Mouse (Mus musculus) forebrain, embryonic 14.5 days (tissue): ENCODE measurements around the gene Rgs3. TPM values are rescaled to one million over a fixed set of nuclear protein-coding genes. Genes with fewer than 3 reads are reported as not detected.

ENCODE experiments used
- ATAC-seq: fragments of 200-750 bp; cut with Nextera tagmentation; 2 replicates; pipeline ENCODE4 v1.8.0; 2017; ENCODE audit warnings: mild to moderate bottlenecking, moderate library complexity
- DNase-seq: peaks from one replicate; pipeline ENCODE4 v3.0.0-alpha.2; 2015; ENCODE audit warnings: low spot score
- H3K27ac ChIP-seq: fragments of 300-500 bp; sonication (generic); 2 replicates; pipeline ENCODE4 v1.5.1; 2014; ENCODE audit warnings: low read depth, mild to moderate bottlenecking, control low read depth, low read length, moderate library complexity
- H3K27me3 ChIP-seq: fragments of 300-500 bp; sonication (generic); replicated peaks from 2 replicates; pipeline ENCODE4 v1.6.1; 2014; ENCODE audit warnings: low read length, control low read depth, mixed read lengths; ENCODE audit not compliant: control insufficient read depth, insufficient read depth
- H3K36me3 ChIP-seq: fragments of 300-500 bp; sonication (generic); 2 replicates; pipeline ENCODE4 v1.6.1; 2014; ENCODE audit warnings: low read length, control low read depth; ENCODE audit not compliant: control insufficient read depth, insufficient read depth
- H3K4me1 ChIP-seq: fragments of 300-500 bp; sonication (generic); 2 replicates; pipeline ENCODE4 v1.6.1; 2014; ENCODE audit warnings: antibody characterized with exemption, low read length, control low read depth; ENCODE audit not compliant: control insufficient read depth, insufficient read depth
- H3K4me2 ChIP-seq: fragments of 300-500 bp; sonication (generic); 2 replicates; pipeline ENCODE4 v1.6.1; 2014; ENCODE audit warnings: mild to moderate bottlenecking, control low read depth, low read length
- H3K4me3 ChIP-seq: fragments of 300-500 bp; sonication (generic); 2 replicates; pipeline ENCODE4 v1.5.1; 2014; ENCODE audit warnings: low read depth, low read length, control low read depth
- H3K9ac ChIP-seq: fragments of 300-500 bp; sonication (generic); 2 replicates; pipeline ENCODE4 v1.6.1; 2014; ENCODE audit warnings: mild to moderate bottlenecking, low read length, control low read depth, moderate library complexity
- H3K9me3 ChIP-seq: fragments of 300-500 bp; sonication (generic); replicated peaks from 2 replicates; pipeline ENCODE4 v1.6.1; 2016; ENCODE audit warnings: low read length, control low read depth, mixed read lengths; ENCODE audit not compliant: control insufficient read depth
- WGBS: fragments of 180-500 bp; shearing (Covaris S2); extraction: QIAGEN DNeasy Blood & Tissue Kit; methylation state at CpG from one replicate; pipeline ENCODE4 v1.1.7; 2014; 5-methylcytosine and 5-hydroxymethylcytosine counted together
- polyA plus RNA-seq: library from polyadenylated mRNA; unstranded; fragments of >200 nt; fragmentation: Nextera tagmentation; extraction: Ambion mirVana; gene quantifications from 2 replicates; pipeline ENCODE4 v1.2.1, GENCODE M21; 2014

Gene Rgs3
- polyA plus RNA-seq, 1 experiment from 2014 or later, result 44.8 TPM

- H3K36me3 ChIP-seq, result no peaks in the 10 kb centered on the region
- peaks cover 34% of the 10 kb centered on the region for H3K4me1 ChIP-seq
- H3K27me3 ChIP-seq, result 0 out of 2 replicates have a peak, but pooled peaks cover 3% of the 10 kb centered on the region
- ATAC-seq (peak; percentile 63), DNase-seq (peak; percentile 52)
- no peaks in the 10 kb centered on the region for H3K9me3 ChIP-seq
- peak overlapping the region; percentile 29; the same call in 1 of the 2 replicates for H3K27ac ChIP-seq
- peak overlapping the region; percentile 44 for H3K4me3 ChIP-seq
- H3K4me2 ChIP-seq, result peak overlapping the region; percentile 63
- 1% methylated on average over 30 of the region's 30 CpGs for WGBS
- peak overlapping the region; percentile 75 for H3K9ac ChIP-seq
These were observed 114.7 kb downstream of the Rgs3 start for GRCm38 (mm10) chr4:62674031-62674995.

GRCm38 (mm10) chr4:62675394-62675793 is 115.7 kb downstream of the Rgs3 start:
- Histone ChIP-seq H3K36me3 (0 out of 2 replicates have a peak, but pooled peaks cover 2% of the 10 kb centered on the region), H3K9me3 (no peaks in the 10 kb centered on the region), H3K4me1 (peaks cover 36% of the 10 kb centered on the region), H3K27me3 (0 out of 2 replicates have a peak, but pooled peaks cover 3% of the 10 kb centered on the region), H3K4me3 (peak overlapping the region; percentile 44), H3K27ac (no peak overlapping the region; the same call in 1 of the 2 replicates), H3K9ac (peak overlapping the region; percentile 75), H3K4me2 (peak overlapping the region; percentile 63)
- DNase-seq (no peak), ATAC-seq (no peak)
- WGBS, result 82% methylated on average over 2 of the region's 2 CpGs

- no peak overlapping the region for H3K4me3 ChIP-seq
- H3K4me1 ChIP-seq, result peaks cover 36% of the 10 kb centered on the region
- peak overlapping the region; percentile 63 for H3K4me2 ChIP-seq
- H3K27ac ChIP-seq, result no peak overlapping the region; the same call in 1 of the 2 replicates
- WGBS, result 63% methylated on average over 10 of the region's 10 CpGs
- DNase-seq (no peak), ATAC-seq (no peak)
- no peaks in the 10 kb centered on the region for H3K9me3 ChIP-seq
- no peaks in the 10 kb centered on the region for H3K27me3 ChIP-seq
- H3K36me3 ChIP-seq, result peaks cover 18% of the 10 kb centered on the region; the same call in 1 of the 2 replicates
- H3K9ac ChIP-seq, result no peak overlapping the region; the same call in 1 of the 2 replicates
These were observed 117.5 kb downstream of the Rgs3 start for GRCm38 (mm10) chr4:62677047-62677737.

- 62% methylated on average over 9 of the region's 9 CpGs for WGBS
- H3K4me3 ChIP-seq, result no peak overlapping the region
- H3K4me2 ChIP-seq, result no peak overlapping the region
- peaks cover 29% of the 10 kb centered on the region; the same call in 1 of the 2 replicates for H3K36me3 ChIP-seq
- ATAC-seq (no peak), DNase-seq (peak; percentile 42)
- no peak overlapping the region for H3K9ac ChIP-seq
- no peak overlapping the region for H3K27ac ChIP-seq
- peaks cover 36% of the 10 kb centered on the region for H3K4me1 ChIP-seq
- H3K9me3 ChIP-seq, result no peaks in the 10 kb centered on the region
- no peaks in the 10 kb centered on the region for H3K27me3 ChIP-seq
These were observed 119.5 kb downstream of the Rgs3 start for GRCm38 (mm10) chr4:62679157-62679556.

GRCm38 (mm10) chr4:62681467-62681866 is 121.8 kb downstream of the Rgs3 start:
- Histone ChIP-seq H3K4me1 (peaks cover 16% of the 10 kb centered on the region), H3K4me2 (no peak overlapping the region), H3K4me3 (no peak overlapping the region), H3K9me3 (no peaks in the 10 kb centered on the region), H3K9ac (no peak overlapping the region), H3K27ac (no peak overlapping the region), H3K36me3 (peaks cover 29% of the 10 kb centered on the region; the same call in 1 of the 2 replicates), H3K27me3 (no peaks in the 10 kb centered on the region)
- ATAC-seq, result no peak
- no peak for DNase-seq
- 90% methylated on average over 11 of the region's 11 CpGs for WGBS

GRCm38 (mm10) chr4:62682371-62682770 is 122.7 kb downstream of the Rgs3 start:
- no peak overlapping the region for H3K4me2 ChIP-seq
- H3K4me1 ChIP-seq, result 0 out of 2 replicates have a peak, but pooled peaks cover 9% of the 10 kb centered on the region
- peaks cover 29% of the 10 kb centered on the region; the same call in 1 of the 2 replicates for H3K36me3 ChIP-seq
- no peaks in the 10 kb centered on the region for H3K9me3 ChIP-seq
- H3K27me3 ChIP-seq, result no peaks in the 10 kb centered on the region
- H3K4me3 ChIP-seq, result no peak overlapping the region
- no peak overlapping the region for H3K27ac ChIP-seq
- 91% methylated on average over 8 of the region's 8 CpGs for WGBS
- DNase-seq (no peak), ATAC-seq (no peak)
- H3K9ac ChIP-seq, result no peak overlapping the region

- ATAC-seq (no peak), DNase-seq (no peak)
- Histone ChIP-seq H3K9me3 (no peaks in the 10 kb centered on the region), H3K9ac (no peak overlapping the region), H3K4me2 (no peak overlapping the region), H3K27me3 (no peaks in the 10 kb centered on the region), H3K27ac (no peak overlapping the region), H3K36me3 (peaks cover 29% of the 10 kb centered on the region; the same call in 1 of the 2 replicates), H3K4me3 (no peak overlapping the region), H3K4me1 (0 out of 2 replicates have a peak, but pooled peaks cover 9% of the 10 kb centered on the region)
- WGBS, result 94% methylated on average over 6 of the region's 6 CpGs
These were observed 123.5 kb downstream of the Rgs3 start for GRCm38 (mm10) chr4:62683148-62683547.

GRCm38 (mm10) chr4:62684351-62684750 is 124.7 kb downstream of the Rgs3 start:
- Histone ChIP-seq H3K36me3 (peaks cover 29% of the 10 kb centered on the region; the same call in 1 of the 2 replicates), H3K4me1 (0 out of 2 replicates have a peak, but pooled peaks cover 1% of the 10 kb centered on the region), H3K27ac (no peak overlapping the region), H3K4me3 (no peak overlapping the region), H3K9me3 (no peaks in the 10 kb centered on the region), H3K9ac (no peak overlapping the region), H3K27me3 (no peaks in the 10 kb centered on the region), H3K4me2 (no peak overlapping the region)
- WGBS, result 86% methylated on average over 3 of the region's 3 CpGs
- no peak for DNase-seq
- no peak for ATAC-seq
